Mouse (Mus musculus) bone marrow, adult 2 months (tissue): ENCODE measurements around the gene Arid4a.

Experiments
- CTCF ChIP-seq: fragments of 200-500 bp; IDR thresholded peaks from 2 replicates; pipeline ENCODE4 v1.5.1; 2011; ENCODE audit warnings: low read length, control low read depth; ENCODE audit not compliant: control insufficient read depth, insufficient read depth
- POLR2A ChIP-seq: fragments of 200-500 bp; IDR thresholded peaks from 2 replicates; pipeline ENCODE4 v1.6.1; 2011; ENCODE audit warnings: low read depth, mild to moderate bottlenecking, control low read depth, low read length, borderline replicate concordance; ENCODE audit not compliant: control insufficient read depth

DNA sequence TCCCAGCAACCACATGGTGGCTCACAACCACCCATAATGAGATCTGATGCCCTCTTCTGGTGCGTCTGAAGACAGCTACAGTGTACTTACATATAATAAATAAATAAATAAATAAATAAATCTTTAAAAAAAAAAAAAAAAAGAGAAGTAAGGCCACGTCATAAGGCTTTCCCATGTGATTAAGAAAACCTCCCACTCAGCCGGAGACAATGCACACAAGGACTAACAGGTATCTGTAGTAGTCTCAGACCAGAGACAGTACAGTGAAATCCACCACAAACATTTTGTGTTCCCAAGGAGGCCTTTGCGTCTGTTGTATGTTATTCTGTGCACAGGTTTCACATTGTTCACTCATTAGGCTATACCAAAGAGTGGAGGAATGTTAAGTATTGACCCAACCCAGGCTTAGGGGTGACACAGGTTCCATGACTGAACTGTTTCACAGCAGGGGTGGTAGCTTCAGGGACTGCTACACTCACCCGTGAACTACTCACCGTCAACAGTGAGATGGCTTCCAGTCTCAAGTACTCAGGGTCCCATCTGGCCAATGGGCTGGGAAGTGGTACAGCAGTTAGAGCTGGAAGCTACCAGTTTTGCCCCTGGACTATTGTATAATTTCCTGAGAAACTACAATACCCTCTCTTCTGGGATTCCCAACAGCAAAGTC lies 11.9 kb upstream of the Arid4a start:
- TF ChIP-seq CTCF (no peak), POLR2A (no peak)
